Mouse (Mus musculus) forebrain, embryonic 13.5 days (tissue): ENCODE results near the gene Il17ra. TPM values are rescaled to one million over a fixed set of nuclear protein-coding genes. Genes with fewer than 3 reads are reported as not detected.

Experiments used
- ATAC-seq: fragments of 200-750 bp; cut with Nextera tagmentation; 2 replicates; pipeline ENCODE4 v1.8.0; 2017
- H3K27ac ChIP-seq: fragments of 300-500 bp; sonication (generic); 2 replicates; pipeline ENCODE4 v1.5.1; 2015; ENCODE audit warnings: inconsistent platforms, mild to moderate bottlenecking, moderate library complexity
- H3K27me3 ChIP-seq: fragments of 300-500 bp; sonication (generic); 2 replicates; pipeline ENCODE4 v1.6.1; 2015; ENCODE audit warnings: mild to moderate bottlenecking, inconsistent platforms
- H3K36me3 ChIP-seq: fragments of 300-500 bp; sonication (generic); 2 replicates; pipeline ENCODE4 v1.6.1; 2015; ENCODE audit warnings: mild to moderate bottlenecking, inconsistent platforms; ENCODE audit not compliant: poor library complexity, severe bottlenecking
- H3K4me1 ChIP-seq: fragments of 300-500 bp; sonication (generic); 2 replicates; pipeline ENCODE4 v1.6.1; 2015; ENCODE audit warnings: inconsistent platforms
- H3K4me2 ChIP-seq: fragments of 300-500 bp; sonication (generic); 2 replicates; pipeline ENCODE4 v1.6.1; 2015; ENCODE audit warnings: inconsistent platforms, mild to moderate bottlenecking, moderate library complexity
- H3K4me3 ChIP-seq: fragments of 300-500 bp; sonication (generic); 2 replicates; pipeline ENCODE4 v1.5.1; 2015; ENCODE audit warnings: mild to moderate bottlenecking, inconsistent platforms
- H3K9ac ChIP-seq: fragments of 300-500 bp; sonication (generic); 2 replicates; pipeline ENCODE4 v1.6.1; 2015; ENCODE audit warnings: mild to moderate bottlenecking, inconsistent platforms
- H3K9me3 ChIP-seq: fragments of 300-500 bp; sonication (generic); replicated peaks from 2 replicates; pipeline ENCODE4 v1.6.1; 2016; ENCODE audit warnings: inconsistent platforms
- WGBS: fragments of 180-500 bp; shearing (Covaris S2); methylation state at CpG from one replicate; pipeline ENCODE4 v1.1.7; 2015; 5-methylcytosine and 5-hydroxymethylcytosine counted together
- polyA plus RNA-seq: library from polyadenylated mRNA; unstranded; fragments of >200 nt; fragmentation: Nextera tagmentation; extraction: Ambion mirVana; gene quantifications from 2 replicates; pipeline ENCODE4 v1.2.1, GENCODE M21; 2015

Gene Il17ra
- polyA plus RNA-seq = 4.4 and 5.2 TPM in 2 replicates

- Histone ChIP-seq H3K9ac (peak within 1 kb of the TSS; percentile 68), H3K36me3 (no peaks in the 10 kb centered on the region), H3K27me3 (peaks cover 48% of the 10 kb centered on the region), H3K9me3 (no peaks in the 10 kb centered on the region), H3K4me1 (peaks cover 14% of the 10 kb centered on the region), H3K27ac (no peak within 1 kb of the TSS), H3K4me3 (peak within 1 kb of the TSS; percentile 56), H3K4me2 (peak within 1 kb of the TSS; percentile 70)
- peak; percentile 88 for ATAC-seq
- 1% methylated on average over 77 of the region's 90 CpGs for WGBS
Measured at GRCm38 (mm10) chr6:120463086-120463871, at the start of gene Il17ra. Gene Il17ra, plus strand, starts transcription at chr6:120463247.

DNA sequence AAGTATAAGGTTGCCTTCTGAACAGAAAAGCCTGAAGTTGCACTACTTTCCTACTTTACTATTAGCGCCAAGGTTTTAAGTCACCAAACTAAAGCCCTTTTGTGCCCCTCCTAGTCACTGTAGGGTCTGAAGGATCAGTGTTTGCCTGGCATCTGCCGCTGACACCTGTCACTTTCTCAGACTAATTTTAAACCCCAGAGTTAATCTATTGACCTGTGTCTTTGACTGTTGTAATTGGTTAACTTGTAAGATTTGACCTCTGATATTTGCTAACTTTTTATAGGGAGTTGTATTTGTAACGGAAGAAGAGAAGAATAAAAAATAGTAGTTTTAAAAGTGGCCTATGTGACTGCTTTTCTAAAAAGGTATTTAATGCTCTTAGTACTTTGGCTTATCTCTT lies 24.9 kb upstream of the Il17ra start:
- Histone ChIP-seq H3K4me3 (no peak overlapping the region), H3K9me3 (no peaks in the 10 kb centered on the region), H3K27ac (no peak overlapping the region), H3K36me3 (peaks cover 66% of the 10 kb centered on the region), H3K4me1 (no peaks in the 10 kb centered on the region), H3K27me3 (no peaks in the 10 kb centered on the region), H3K4me2 (no peak overlapping the region), H3K9ac (no peak overlapping the region)
- no peak for ATAC-seq
- WGBS = 87% methylated on average over 3 of the region's 3 CpGs

GRCm38 (mm10) chr6:120442171-120442749 lies 20.8 kb upstream of the Il17ra start:
- Histone ChIP-seq H3K9ac (no peak overlapping the region), H3K36me3 (peaks cover 60% of the 10 kb centered on the region), H3K9me3 (no peaks in the 10 kb centered on the region), H3K4me2 (no peak overlapping the region), H3K27me3 (no peaks in the 10 kb centered on the region), H3K4me3 (no peak overlapping the region), H3K27ac (no peak overlapping the region), H3K4me1 (no peaks in the 10 kb centered on the region)
- ATAC-seq = no peak
- 87% methylated on average over 4 of the region's 4 CpGs for WGBS

GRCm38 (mm10) chr6:120443363-120444355 lies 19.4 kb upstream of the Il17ra start:
- Histone ChIP-seq H3K27ac (no peak overlapping the region), H3K27me3 (no peaks in the 10 kb centered on the region), H3K36me3 (peaks cover 48% of the 10 kb centered on the region), H3K9ac (no peak overlapping the region), H3K9me3 (no peaks in the 10 kb centered on the region), H3K4me1 (no peaks in the 10 kb centered on the region), H3K4me2 (no peak overlapping the region), H3K4me3 (no peak overlapping the region)
- WGBS = 78% methylated on average over 14 of the region's 14 CpGs
- no peak for ATAC-seq

DNA sequence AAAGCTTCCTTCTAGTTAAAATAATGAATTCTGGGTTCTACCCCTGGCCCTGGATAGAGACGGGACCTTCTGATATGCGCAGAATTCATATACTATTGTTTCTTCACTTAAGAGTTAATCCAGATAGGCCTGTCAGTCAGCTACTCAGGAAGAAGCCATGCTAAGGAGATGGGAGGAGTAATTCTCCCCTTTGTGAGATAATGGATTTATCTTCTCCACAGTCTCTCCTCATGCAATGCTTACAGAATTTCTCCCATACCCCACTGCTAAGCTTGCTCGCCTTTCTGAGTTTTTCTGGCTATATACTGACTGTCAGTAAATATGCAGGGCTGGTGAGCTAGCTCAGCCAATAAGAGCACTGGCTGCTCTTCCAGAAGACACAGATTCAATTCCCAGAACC lies 12.8 kb upstream of the Il17ra start:
- Histone ChIP-seq H3K4me3 (no peak overlapping the region), H3K36me3 (no peaks in the 10 kb centered on the region), H3K4me1 (no peaks in the 10 kb centered on the region), H3K9me3 (no peaks in the 10 kb centered on the region), H3K4me2 (no peak overlapping the region), H3K9ac (no peak overlapping the region), H3K27ac (no peak overlapping the region), H3K27me3 (no peaks in the 10 kb centered on the region)
- WGBS = 89% methylated on average over 3 of the region's 3 CpGs
- ATAC-seq = no peak

- no peaks in the 10 kb centered on the region for H3K9me3 ChIP-seq
- H3K27me3 ChIP-seq = no peaks in the 10 kb centered on the region
- no peak for ATAC-seq
- no peak overlapping the region for H3K27ac ChIP-seq
- no peak overlapping the region for H3K9ac ChIP-seq
- H3K36me3 ChIP-seq = no peaks in the 10 kb centered on the region
- WGBS = 88% methylated on average over 11 of the region's 11 CpGs
- no peak overlapping the region for H3K4me3 ChIP-seq
- no peaks in the 10 kb centered on the region for H3K4me1 ChIP-seq
- H3K4me2 ChIP-seq = no peak overlapping the region
Measured at GRCm38 (mm10) chr6:120452384-120453102, 10.5 kb upstream of the Il17ra start.

- Histone ChIP-seq H3K27me3 (no peaks in the 10 kb centered on the region), H3K4me1 (no peaks in the 10 kb centered on the region), H3K9ac (no peak overlapping the region), H3K4me2 (no peak overlapping the region), H3K27ac (no peak overlapping the region), H3K9me3 (no peaks in the 10 kb centered on the region), H3K4me3 (no peak overlapping the region), H3K36me3 (no peaks in the 10 kb centered on the region)
- no peak for ATAC-seq
- 85% methylated on average over 5 of the region's 5 CpGs for WGBS
Measured at GRCm38 (mm10) chr6:120453103-120453445, 10.0 kb upstream of the Il17ra start.

DNA sequence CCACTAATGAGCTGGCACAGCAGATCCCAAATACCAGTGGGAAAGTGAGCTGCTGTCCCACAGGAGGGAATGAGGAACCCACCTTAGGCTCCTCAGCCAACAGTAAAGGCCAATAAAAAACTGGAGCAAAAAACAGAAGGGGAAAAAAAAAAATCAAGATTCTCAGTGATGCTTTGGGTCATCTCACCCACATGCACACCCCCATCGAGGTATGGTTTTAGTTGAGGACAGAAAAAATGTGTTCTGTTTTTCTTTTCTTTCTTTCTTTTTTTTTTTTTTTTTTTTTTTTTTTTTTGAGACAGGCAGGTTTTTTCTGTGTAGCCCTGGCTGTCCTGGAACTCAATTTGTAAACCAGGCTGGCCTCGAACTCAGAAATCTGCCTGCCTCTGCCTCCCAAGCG lies 9.5 kb upstream of the Il17ra start:
- 88% methylated on average over 3 of the region's 3 CpGs for WGBS

DNA sequence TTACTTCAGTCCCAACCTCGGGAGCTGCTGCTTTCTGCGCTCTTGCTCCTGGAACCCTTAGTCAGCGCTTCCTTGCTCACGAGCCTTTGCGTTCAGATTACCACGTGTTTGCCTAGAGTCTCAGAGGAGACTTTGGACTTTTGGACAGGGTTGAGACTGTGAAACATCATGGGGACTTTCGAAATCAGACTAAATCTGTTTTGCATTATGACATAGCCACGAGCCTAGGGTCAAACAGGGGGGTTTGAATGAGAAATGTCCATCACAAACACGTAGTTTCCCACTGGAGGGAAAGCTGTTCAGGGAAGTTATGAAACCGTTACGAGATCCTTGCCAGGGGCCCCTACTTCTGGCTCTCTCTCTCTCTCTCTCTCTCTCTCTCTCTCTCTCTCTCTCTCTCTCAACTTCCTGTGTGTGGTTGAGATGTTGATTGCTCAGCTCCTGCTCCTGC lies 8.4 kb upstream of the Il17ra start:
- 73% methylated on average over 11 of the region's 11 CpGs for WGBS
- no peak for ATAC-seq

More for the DNA sequence above, 9.5 kb upstream of the Il17ra start:
- H3K36me3 ChIP-seq = no peaks in the 10 kb centered on the region
- no peaks in the 10 kb centered on the region for H3K4me1 ChIP-seq
- H3K4me2 ChIP-seq = no peak overlapping the region
- H3K4me3 ChIP-seq = no peak overlapping the region
- no peaks in the 10 kb centered on the region for H3K27me3 ChIP-seq
- no peak overlapping the region for H3K9ac ChIP-seq
- no peak for ATAC-seq
- no peaks in the 10 kb centered on the region for H3K9me3 ChIP-seq
- no peak overlapping the region for H3K27ac ChIP-seq

DNA sequence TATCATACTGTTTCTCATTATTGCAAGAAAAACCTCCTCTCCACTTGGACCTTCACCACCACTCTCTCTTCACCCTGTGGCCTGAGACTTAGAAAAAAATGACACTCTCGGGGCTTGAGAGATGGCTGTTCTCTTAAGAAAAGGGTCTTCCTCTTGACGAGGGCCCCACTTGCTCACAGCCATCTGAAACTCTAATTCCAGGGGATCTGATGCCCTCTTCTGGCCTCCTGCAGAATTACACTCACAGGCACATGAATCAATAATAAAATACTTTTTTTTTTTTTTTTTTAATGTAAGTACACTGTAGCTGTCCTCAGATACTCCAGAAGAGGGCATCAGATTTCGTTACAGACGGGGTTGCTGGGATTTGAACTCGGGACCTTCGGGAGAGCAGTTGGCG lies 6.0 kb upstream of the Il17ra start:
- no peak for ATAC-seq
- Histone ChIP-seq H3K36me3 (no peaks in the 10 kb centered on the region), H3K4me3 (no peak overlapping the region), H3K27ac (no peak overlapping the region), H3K4me1 (no peaks in the 10 kb centered on the region), H3K4me2 (no peak overlapping the region), H3K27me3 (peaks cover 11% of the 10 kb centered on the region), H3K9ac (no peak overlapping the region), H3K9me3 (no peaks in the 10 kb centered on the region)
- WGBS = 69% methylated on average over 7 of the region's 7 CpGs

More for the DNA sequence above, 8.4 kb upstream of the Il17ra start:
- no peak overlapping the region for H3K27ac ChIP-seq
- no peak overlapping the region for H3K4me2 ChIP-seq
- no peak overlapping the region for H3K9ac ChIP-seq
- no peaks in the 10 kb centered on the region for H3K4me1 ChIP-seq
- no peak overlapping the region for H3K4me3 ChIP-seq
- no peaks in the 10 kb centered on the region for H3K36me3 ChIP-seq
- H3K9me3 ChIP-seq = no peaks in the 10 kb centered on the region
- H3K27me3 ChIP-seq = no peaks in the 10 kb centered on the region

DNA sequence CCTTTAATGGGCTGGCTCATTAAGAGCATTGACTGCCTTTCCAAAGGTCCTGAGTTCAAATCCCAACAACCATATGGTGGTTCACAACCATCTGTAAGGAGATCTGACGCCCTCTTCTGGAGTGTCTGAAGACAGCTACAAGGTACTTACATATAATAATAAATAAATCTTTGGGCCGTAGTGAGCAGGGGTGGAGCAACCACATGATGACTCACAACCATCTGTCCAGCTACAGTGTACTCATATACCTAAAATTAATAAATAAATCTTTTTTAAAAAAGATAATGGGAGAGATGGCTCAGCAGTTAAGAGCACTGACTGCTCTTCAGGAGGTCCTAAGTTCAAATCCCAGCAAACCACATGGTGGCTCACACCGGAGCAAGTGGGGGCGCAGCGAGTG lies 5.3 kb upstream of the Il17ra start:
- no peak overlapping the region for H3K4me3 ChIP-seq
- H3K9me3 ChIP-seq = no peaks in the 10 kb centered on the region
- no peak overlapping the region for H3K27ac ChIP-seq
- peaks cover 18% of the 10 kb centered on the region for H3K27me3 ChIP-seq
- no peaks in the 10 kb centered on the region for H3K36me3 ChIP-seq
- WGBS = 91% methylated on average over 5 of the region's 5 CpGs
- ATAC-seq = no peak
- no peaks in the 10 kb centered on the region for H3K4me1 ChIP-seq
- H3K9ac ChIP-seq = no peak overlapping the region
- H3K4me2 ChIP-seq = no peak overlapping the region
